ENCODE assay signal across 8 mouse cellular contexts in genomic region chr1:191026021-191026713, GRCm38 (mm10). TPM values are rescaled to one million over a fixed set of nuclear protein-coding genes. Genes with fewer than 3 reads are reported as not detected.
DNase-seq lines count a peak whose midpoint lies in the region; ATAC-seq and TF ChIP-seq lines count a peak whose summit lies in the region.

Gene Flvcr1, minus strand, starts transcription at chr1:191026158.

- ATAC-seq in erythroid progenitor cell, adult 5-6 weeks (replicated peaks; ENCODE audit: low FRiP score, poor library complexity, severe bottlenecking), result peak; percentile 98
- ATAC-seq in heart, embryonic 12.5 days (ENCODE audit: insufficient number of reproducible peaks, low FRiP score), result peak; percentile 98
- ATAC-seq in kidney, postnatal 0 days (replicated peaks; ENCODE audit: low FRiP score, low read depth), result peak; percentile 98
- ATAC-seq in liver, embryonic 11.5 days (replicated peaks; ENCODE audit: low FRiP score), result peak; percentile 99
- peak; percentile 98 for ATAC-seq in stomach, embryonic 14.5 days (ENCODE audit: insufficient number of reproducible peaks, insufficient read depth, low FRiP score, low read depth)

- peak within 1 kb of the TSS; percentile 83 for H3K4me3 ChIP-seq in heart, embryonic 12.5 days
- H3K4me3 ChIP-seq in kidney, postnatal 0 days (replicated peaks; ENCODE audit: low read depth, low read length), result peak within 1 kb of the TSS; percentile 76
- peak within 1 kb of the TSS; percentile 79 for H3K4me3 ChIP-seq in liver, embryonic 11.5 days (ENCODE audit: low read depth, low read length)
- H3K4me3 ChIP-seq in stomach, embryonic 14.5 days (ENCODE audit: low read depth, low read length), result peak within 1 kb of the TSS; percentile 61

- H3K9me3 ChIP-seq in heart, embryonic 12.5 days (replicated peaks), result no peaks in the 10 kb centered on the region
- H3K9me3 ChIP-seq in kidney, postnatal 0 days (replicated peaks; ENCODE audit: low read length), result no peaks in the 10 kb centered on the region
- H3K9me3 ChIP-seq in liver, embryonic 11.5 days (ENCODE audit: control insufficient read depth, low read length), result no peaks in the 10 kb centered on the region
- no peaks in the 10 kb centered on the region for H3K9me3 ChIP-seq in stomach, embryonic 14.5 days (ENCODE audit: control insufficient read depth, low read depth, low read length)

- peaks cover 13% of the 10 kb centered on the region for H3K4me1 ChIP-seq in heart, embryonic 12.5 days (replicated peaks)
- peaks cover 16% of the 10 kb centered on the region for H3K4me1 ChIP-seq in kidney, postnatal 0 days (replicated peaks; ENCODE audit: insufficient read depth, low read length)
- peaks cover 8% of the 10 kb centered on the region for H3K4me1 ChIP-seq in liver, embryonic 11.5 days (replicated peaks; ENCODE audit: control insufficient read depth, insufficient read depth, low read length)
- H3K4me1 ChIP-seq in stomach, embryonic 14.5 days (ENCODE audit: control insufficient read depth, insufficient read depth, low read length), result peaks cover 12% of the 10 kb centered on the region

- TF ChIP-seq CTCF in kidney, postnatal 0 days (IDR thresholded peaks at IDR 0.05; ENCODE audit: low read depth), result peak; percentile 42; the same call in 1 of the 2 replicates

- no peaks in the 10 kb centered on the region for H3K27me3 ChIP-seq in heart, embryonic 12.5 days (replicated peaks)
- H3K27me3 ChIP-seq in kidney, postnatal 0 days (ENCODE audit: insufficient read depth, low read length), result no peaks in the 10 kb centered on the region
- no peaks in the 10 kb centered on the region for H3K27me3 ChIP-seq in liver, embryonic 11.5 days (replicated peaks; ENCODE audit: control insufficient read depth, insufficient read depth, low read length)
- no peaks in the 10 kb centered on the region for H3K27me3 ChIP-seq in stomach, embryonic 14.5 days (ENCODE audit: control insufficient read depth, insufficient read depth, low read length)

- WGBS in heart, embryonic 12.5 days, result under 1% methylated on average over 50 of the region's 50 CpGs
- under 1% methylated on average over 50 of the region's 50 CpGs for WGBS in kidney, postnatal 0 days
- WGBS in liver, embryonic 11.5 days, result under 1% methylated on average over 50 of the region's 50 CpGs
- WGBS in stomach, embryonic 14.5 days, result under 1% methylated on average over 45 of the region's 50 CpGs

- H3K4me2 ChIP-seq in heart, embryonic 12.5 days, result peak within 1 kb of the TSS; percentile 93
- peak within 1 kb of the TSS; percentile 98 for H3K4me2 ChIP-seq in kidney, postnatal 0 days (ENCODE audit: low read length)
- peak within 1 kb of the TSS; percentile 100 for H3K4me2 ChIP-seq in liver, embryonic 11.5 days
- peak within 1 kb of the TSS; percentile 73 for H3K4me2 ChIP-seq in stomach, embryonic 14.5 days (replicated peaks; ENCODE audit: low read depth, low read length)

- H3K27ac ChIP-seq in heart, embryonic 12.5 days (ENCODE audit: poor library complexity, severe bottlenecking), result peak within 1 kb of the TSS; percentile 94
- peak within 1 kb of the TSS; percentile 87 for H3K27ac ChIP-seq in kidney, postnatal 0 days
- peak within 1 kb of the TSS; percentile 82 for H3K27ac ChIP-seq in liver, embryonic 11.5 days (ENCODE audit: low read depth, low read length)
- H3K27ac ChIP-seq in stomach, embryonic 14.5 days (ENCODE audit: low read length), result peak within 1 kb of the TSS; percentile 90

- H3K9ac ChIP-seq in heart, embryonic 12.5 days, result peak within 1 kb of the TSS; percentile 93
- peak within 1 kb of the TSS; percentile 89 for H3K9ac ChIP-seq in kidney, postnatal 0 days (ENCODE audit: low read depth, low read length)
- H3K9ac ChIP-seq in liver, embryonic 11.5 days (ENCODE audit: low read depth, low read length), result peak within 1 kb of the TSS; percentile 88
- peak within 1 kb of the TSS; percentile 54 for H3K9ac ChIP-seq in stomach, embryonic 14.5 days (replicated peaks; ENCODE audit: low read depth, low read length)

- H3K36me3 ChIP-seq in heart, embryonic 12.5 days, result peaks cover 9% of the 10 kb centered on the region
- H3K36me3 ChIP-seq in kidney, postnatal 0 days (ENCODE audit: insufficient read depth, low read length), result no peaks in the 10 kb centered on the region
- H3K36me3 ChIP-seq in liver, embryonic 11.5 days (ENCODE audit: control insufficient read depth, insufficient read depth, low read length), result peaks cover 5% of the 10 kb centered on the region; the same call in 1 of the 2 replicates
- H3K36me3 ChIP-seq in stomach, embryonic 14.5 days (ENCODE audit: control insufficient read depth, insufficient read depth, low read length), result no peaks in the 10 kb centered on the region

- peak; percentile 99 for DNase-seq in CD4-positive helper T cell, adult 2 months (ENCODE audit: low read depth, low spot score)
- peak; percentile 98 for DNase-seq in brain, embryonic 18.5 days (ENCODE audit: low read depth, low spot score)
- DNase-seq in kidney, postnatal 0 days (ENCODE audit: low spot score), result peak; percentile 100
- DNase-seq in liver, embryonic 11.5 days (ENCODE audit: low spot score), result peak; percentile 96
- DNase-seq in naive thymus-derived CD4-positive, alpha-beta T cell, adult 2 months (ENCODE audit: low read depth), result peak; percentile 99

RNA-seq across cellular contexts. Expression of gene Flvcr1, which starts in this region (rescaled TPM):
- 5.8 and 7.1 TPM in 2 replicates for total RNA-seq in erythroid progenitor cell, adult 5-6 weeks (2015; ENCODE audit: low replicate concordance)
- 3.6 and 6.7 TPM in 2 replicates for total RNA-seq in erythroid progenitor cell, adult 5-6 weeks (2017; ENCODE audit: low replicate concordance)
- 4.4 and 5.4 TPM in 2 replicates for polyA plus RNA-seq in heart, embryonic 12.5 days (2016; fragmentation: Nextera tagmentation; extraction: Ambion mirVana)
- 7.5 and 7.9 TPM in 2 replicates for polyA plus RNA-seq in kidney, postnatal 0 days (2015; fragmentation: Nextera tagmentation; extraction: Ambion mirVana)
- 11.8 and 12.1 TPM in 2 replicates for polyA plus RNA-seq in liver, embryonic 11.5 days (2014; fragmentation: Nextera tagmentation; extraction: Ambion mirVana)
- 5.8 and 6.6 TPM in 2 replicates for polyA plus RNA-seq in stomach, embryonic 14.5 days (2014; fragmentation: Nextera tagmentation; extraction: Ambion mirVana)

Comparison
In these comparisons a context has a peak if more than half of its experiments do, and no peak if none do; other contexts are left out.
1. Peak in every context shown above with its lines: DNase-seq, ATAC-seq, H3K4me3 ChIP-seq and H3K27ac ChIP-seq.